Mouse (Mus musculus): Measurements from ENCODE around the gene Pdzd7. TPM values are rescaled to one million over a fixed set of nuclear protein-coding genes. Genes with fewer than 3 reads are reported as not detected.
"Not testable (repeated sequence)": the region's sequence is repeated elsewhere in the genome, so short reads cannot be mapped to it uniquely, and the experiment has no call there.

The Pdzd7 gene
- total RNA-seq, 2 experiments from 2014 or later = 0.13 to 0.48 TPM

DNA sequence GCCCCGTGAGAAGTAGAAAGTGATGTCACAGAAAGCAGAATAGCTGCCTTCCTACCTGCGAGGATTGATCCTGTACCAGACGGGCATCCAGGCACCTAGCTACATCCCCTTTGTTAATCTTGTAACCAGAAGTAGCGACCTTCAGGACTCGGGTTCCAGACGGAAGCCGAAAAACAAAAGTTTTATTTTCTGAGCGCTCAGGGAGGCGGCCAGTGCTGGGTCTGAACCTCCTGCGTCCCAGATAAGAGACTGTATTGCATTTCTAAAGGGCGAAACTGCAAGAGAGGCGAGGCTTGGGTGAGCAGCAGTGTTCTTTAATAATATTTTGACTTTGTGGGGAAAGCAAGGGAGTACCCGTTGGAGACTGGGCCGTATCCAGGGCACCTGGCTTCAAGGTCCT is 13.3 kb upstream of the Pdzd7 start:
- DNase-seq (ENCODE audit: low spot score in 2 of 2) = no peak

DNA sequence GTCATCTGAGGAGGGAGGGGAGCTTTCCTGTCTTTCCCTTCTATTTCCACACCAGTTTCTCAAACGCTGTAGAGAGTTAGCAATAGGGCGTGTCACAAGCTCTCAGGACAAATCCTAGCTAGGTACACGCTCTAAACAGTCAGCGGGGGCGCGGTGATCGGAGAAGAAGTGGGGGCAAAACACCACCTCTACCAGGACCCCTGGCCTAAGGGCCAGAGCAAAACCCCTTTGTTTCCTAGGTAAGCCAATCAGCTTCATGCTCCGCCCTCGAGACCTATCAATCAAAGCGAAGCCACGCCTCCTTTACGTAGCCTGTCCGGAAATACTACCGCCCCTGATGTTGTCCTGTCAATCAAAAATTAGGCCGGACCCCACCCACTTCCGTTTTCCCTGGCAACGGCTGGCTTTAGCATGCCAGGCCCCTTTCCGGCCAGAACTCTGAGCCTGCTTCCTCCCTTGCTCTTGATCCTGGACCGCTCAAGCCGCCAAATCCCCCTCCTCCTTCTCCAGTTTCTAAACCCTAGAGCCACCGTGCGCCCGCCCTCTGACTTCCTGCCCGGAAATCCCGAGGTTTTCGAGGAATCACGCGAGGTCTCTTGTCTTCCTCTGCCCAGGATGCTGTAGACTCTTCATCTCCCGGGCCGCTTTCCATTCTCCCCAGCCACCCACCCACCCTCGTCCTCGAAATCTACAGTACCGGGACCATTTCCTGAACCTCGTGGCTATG is 12.8 kb upstream of the Pdzd7 start:
- peak; percentile 82 to 84 for DNase-seq (ENCODE audit: low spot score in 2 of 2)

DNA sequence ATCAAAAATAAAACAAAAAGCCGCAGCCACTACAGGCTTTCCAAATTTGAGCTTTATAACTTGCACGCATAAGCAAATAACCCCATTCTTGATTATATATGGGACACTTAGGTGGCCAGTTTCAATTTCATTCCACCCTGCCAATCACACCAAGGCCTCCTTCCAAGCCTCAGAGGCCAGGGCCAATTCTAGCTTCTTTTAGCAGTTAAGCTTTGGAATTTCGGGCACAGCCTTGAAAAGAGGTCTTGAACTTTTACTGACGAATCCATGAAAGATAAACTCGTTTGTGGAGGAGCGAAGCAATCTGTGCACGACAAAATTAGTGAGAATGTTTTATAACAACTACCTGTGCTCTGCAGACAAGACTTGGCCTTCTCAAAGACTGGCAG is 12.2 kb upstream of the Pdzd7 start:
- no peak for DNase-seq (ENCODE audit: low spot score in 2 of 2)

DNA sequence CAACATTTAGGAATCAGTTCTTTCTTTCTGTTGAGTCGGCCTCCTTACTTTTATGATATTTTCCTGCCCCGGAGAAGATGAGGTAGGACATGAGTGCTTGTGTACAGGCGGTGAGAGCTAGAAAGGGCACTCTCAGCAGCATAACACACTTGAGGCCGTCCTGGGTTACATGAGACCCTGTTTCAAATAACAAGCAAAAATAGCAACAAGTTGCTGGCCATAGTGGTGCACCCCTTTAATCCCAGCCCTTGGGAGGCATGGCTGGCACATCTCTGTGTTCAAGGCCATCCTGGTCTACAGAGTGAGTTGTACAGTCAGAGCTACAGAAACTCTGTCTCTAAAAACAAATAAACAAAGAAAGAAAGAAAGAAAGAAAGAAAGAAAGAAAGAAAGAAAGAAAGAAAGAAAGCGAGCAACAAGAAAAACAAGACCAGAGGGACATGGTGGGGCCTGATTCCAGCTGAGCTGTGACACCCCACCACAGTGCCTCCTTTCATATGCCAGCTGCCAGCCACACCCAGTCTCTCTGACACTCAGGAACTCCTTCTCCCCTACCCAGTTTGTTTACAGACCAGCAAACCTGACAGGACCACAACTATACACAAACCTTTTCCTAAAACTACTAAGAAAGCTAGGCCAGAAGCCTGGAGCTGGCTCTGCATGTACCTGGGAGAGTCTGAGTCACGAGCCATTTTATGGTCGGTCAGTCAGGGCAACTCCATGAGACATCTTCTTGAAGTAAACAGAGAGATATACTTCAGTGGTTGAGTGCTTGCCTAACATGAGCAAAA is 11.6 kb upstream of the Pdzd7 start:
- no peak for DNase-seq (ENCODE audit: low spot score in 2 of 2)

DNA sequence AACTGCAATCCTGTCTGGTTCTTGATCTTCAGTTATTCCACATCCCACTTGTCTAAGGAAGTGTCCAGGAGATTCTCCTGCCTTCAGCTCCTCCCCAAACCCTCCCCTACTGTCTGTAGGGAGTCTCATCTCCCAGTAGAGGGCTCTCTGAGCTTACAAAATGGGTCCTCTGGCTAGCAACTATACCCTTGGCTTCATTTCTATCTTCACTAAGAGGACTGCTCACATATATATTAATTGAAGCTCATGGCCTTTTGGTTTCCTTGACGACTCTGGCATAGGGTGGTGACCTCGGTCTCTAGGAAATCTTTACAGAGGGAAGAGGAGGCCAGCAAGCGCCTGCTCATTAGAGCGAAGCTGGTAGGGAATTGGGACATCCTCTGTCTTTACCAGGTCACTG is 10.8 kb upstream of the Pdzd7 start:
- no peak for DNase-seq (ENCODE audit: low spot score in 2 of 2)

DNA sequence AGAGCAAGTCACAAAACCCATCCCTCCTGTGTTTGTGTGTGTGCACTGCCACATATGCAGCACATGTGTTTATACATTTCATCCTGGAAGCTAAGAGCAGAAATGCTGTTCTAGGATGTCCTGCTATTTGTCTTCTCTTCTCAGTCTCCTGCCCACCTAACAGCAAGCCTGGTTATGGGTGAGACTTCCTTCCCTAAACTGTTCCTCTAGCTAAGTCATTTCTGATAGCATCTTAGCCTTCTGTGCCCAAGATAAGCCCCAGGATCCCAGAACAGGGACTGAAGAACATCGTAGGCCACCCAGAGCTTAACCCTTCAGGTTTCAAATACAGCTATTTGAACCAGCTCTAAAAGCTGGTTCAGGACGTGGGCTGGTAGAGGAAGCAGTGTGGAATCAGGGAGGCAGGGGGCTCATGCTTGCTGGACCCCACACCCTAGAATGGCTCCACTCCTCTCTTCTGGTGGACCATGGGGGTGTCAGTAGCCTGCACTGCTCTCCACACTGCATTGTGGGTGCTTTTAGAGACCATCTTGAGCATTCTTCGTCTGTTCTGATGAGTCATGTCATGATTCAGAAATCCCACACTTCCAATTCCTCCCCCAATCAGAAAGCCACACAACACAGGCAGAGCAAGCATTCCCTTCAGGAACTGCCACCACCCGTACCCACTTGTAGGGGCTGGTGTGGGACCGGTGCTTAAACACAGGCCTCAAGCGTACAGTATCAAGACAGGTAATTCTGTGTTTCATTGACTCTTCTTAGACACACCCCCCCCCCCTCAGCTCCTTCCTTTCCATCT is 9.6 kb upstream of the Pdzd7 start:
- DNase-seq (ENCODE audit: low spot score in 2 of 2) = no peak

DNA sequence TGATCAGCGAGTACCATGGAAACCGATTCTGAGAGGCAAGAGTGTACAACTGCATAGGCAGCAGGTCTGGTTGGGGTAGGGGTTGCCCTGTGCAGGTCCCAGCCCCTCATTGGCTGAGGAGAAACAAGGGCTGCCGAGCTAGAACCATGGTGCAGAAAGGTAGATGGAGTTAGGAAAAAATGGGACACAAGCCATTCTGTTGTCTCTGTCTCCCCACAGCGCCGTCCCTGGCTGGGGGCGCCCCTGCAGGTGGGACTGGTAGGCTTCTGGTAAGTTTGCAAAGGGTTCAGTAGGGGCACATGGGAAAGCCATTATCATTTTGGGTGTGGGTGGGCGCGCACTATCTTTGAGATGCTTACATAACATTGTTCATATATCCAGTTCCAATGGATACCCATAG is 7.9 kb upstream of the Pdzd7 start:
- no peak for DNase-seq (ENCODE audit: low spot score in 2 of 2)

DNA sequence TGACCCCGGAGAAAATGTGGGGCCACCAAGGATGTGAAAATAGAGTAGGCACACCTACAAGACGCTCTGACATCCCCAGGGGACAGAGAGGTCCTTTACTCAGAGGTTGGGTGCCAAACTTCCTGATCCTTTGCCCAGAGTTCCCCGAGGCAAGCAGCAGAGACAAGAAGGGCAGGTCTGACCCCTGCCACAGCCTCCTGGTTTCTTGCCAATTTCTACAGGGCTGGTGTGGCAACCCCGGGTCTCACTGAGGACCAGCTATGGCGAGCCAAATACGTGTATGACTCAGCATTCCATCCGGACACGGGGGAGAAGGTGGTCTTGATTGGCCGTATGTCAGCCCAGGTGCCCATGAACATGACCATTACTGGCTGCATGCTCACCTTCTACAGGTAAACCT is 4.0 kb upstream of the Pdzd7 start:
- DNase-seq (ENCODE audit: low spot score in 2 of 2) = no peak

DNA sequence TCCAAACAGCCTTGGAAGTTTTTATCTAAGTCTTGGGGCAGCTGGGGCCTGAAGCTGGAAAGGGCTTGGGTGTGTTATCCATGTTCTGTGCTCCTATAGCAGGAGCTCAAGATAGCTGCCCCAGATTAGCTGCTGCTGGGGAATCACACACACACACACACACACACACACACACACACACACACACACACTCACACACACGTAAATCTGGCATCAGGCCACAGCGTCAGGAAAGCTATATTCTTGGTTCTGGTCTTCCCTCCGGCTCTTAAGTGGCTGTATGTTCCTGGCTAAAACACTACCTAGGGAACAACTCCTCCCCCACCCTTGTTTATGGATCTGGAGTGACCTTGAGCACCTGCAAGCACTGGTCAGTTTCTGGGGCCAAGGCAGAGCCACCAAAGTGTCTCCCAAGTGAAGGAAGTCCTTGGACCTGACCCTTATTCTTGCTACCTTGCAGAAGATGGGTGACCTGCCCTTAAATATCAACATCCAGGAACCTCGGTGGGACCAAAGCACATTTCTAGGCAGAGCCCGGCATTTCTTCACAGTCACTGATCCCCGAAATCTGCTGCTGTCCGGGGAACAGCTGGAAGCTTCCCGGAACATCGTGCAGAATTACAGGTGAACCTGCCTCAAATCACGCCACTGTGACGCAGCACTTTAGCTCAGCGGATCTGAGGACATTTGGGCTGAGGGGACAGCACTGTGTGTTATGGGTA is 3.3 kb upstream of the Pdzd7 start:
- DNase-seq (ENCODE audit: low spot score in 2 of 2) = no peak

DNA sequence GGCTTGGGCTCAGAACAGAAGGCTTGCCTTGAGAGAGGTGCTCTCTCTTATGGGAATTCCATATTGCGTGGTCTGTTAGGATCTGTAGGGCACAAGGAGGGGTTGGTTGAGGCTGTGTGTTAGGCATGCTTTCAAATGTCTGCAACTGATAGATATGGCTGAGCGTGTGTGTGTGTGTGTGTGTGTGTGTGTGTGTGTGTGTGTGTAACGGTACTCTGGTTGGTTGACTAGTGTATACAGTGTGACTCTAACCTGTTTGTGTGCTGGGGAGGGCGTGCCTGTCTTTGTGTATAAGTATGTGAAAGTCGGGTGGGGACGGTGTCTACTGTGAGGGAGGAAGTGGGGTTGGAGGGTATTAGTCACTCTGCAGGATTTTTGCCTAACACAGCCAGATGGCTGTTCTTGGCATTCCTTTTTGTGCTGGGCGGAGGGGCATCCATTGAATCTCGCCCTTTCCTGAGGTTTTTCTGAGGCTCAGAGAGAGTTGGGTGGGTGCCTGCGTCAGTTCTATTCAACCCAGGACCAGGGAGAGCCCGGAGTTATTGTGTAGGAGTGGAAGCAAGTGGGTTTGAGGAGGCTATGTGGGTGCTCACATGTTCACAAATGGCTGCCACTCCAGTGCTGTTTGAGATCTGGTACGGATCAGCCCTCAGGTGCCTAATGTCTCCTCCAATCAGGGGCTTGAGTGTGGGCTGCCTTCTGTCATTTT is 2.6 kb upstream of the Pdzd7 start:
- no peak for DNase-seq (ENCODE audit: low spot score in 2 of 2)

DNA sequence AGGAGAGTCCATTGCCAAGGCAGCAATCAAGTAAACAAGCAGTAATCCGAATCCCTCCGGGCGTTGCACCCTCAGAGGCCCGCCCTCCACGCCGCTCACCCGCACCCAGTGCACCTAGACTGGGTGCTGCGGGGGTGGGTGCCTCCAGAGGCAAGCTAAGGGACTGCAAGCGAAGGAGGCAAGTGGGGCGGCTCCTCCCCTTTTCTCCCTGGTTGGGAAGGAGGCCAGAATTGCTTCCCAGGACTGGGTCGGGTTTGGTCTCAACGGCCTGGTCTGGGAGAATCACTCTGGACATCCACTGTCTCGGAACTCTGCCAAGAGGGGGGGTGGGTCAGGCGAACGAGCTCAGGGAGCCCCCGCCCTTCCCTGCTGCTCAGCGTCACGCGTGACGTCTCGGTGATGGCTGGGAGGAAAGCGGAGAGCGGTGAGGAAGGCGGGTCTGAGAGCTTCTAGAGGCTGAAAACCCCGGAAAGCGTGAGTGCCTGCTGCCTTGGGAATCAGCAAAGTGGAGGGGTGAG is 2.0 kb upstream of the Pdzd7 start, which contains the start of gene Sfxn3:
Sfxn3 (plus strand) TSS at position 87 of the 518 bp plus-strand sequence.
- peak; percentile 89 to 92 for DNase-seq (ENCODE audit: low spot score in 2 of 2)

DNA sequence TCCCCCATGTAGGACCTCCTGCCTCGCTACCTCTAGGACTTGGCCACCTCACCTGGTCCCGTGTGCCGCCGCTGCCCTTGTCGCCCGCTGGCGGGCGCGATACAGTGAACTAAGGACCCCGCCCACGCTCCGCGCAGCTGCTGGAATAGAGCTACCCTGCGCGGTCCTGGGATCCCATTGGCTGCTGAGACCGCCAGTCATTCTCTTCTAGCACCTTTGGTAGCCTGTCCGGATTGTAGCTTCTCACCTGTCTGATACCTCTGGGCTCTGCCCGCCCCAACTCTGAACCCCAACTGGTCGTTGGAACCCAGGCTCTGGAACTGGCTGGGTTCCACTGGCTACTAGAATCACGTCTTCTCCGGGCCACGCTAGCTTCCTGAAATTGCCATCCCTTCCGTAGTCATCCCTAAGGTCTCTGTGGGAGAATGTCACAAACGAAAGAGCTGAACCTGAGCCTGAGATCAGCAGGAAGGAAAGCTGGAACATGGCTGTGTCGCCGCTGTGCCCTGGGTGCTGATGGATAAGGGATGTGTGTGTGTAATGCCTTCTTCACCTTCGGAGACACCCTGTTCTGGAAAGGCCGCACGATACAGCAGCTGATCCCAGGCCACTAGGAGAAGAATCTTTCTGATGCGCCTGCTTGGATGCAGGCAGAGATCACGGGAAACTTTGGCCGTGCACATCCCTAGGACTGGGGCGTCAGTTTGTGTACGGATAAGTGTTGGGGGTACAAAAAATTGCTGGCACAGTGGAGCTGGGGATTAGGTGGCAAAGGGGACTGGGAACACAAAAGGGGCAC is 1.2 kb upstream of the Pdzd7 start:
- DNase-seq (ENCODE audit: low spot score in 2 of 2) = peak; percentile 75 to 77

DNA sequence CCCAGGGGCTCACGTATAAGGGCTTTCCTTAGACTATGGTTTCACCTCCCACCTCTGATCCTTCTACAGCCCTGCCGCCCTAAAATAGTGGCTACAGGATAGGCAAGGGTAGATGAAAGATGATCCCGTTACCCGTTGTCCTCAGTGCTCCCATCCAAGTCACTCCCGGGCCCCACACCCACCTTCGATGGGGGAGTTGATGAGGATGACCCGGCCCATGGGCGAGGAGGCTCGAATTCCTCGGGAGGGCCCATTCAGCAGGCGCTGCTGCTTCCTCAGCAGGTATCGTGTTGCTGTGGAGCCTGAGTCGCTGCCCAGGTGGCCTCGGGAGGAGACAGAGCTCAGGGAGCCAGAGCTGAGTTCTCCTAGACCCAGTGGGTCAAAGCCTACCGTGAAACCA is 281 bp downstream of the Pdzd7 start:
- DNase-seq (ENCODE audit: low spot score in 2 of 2) = no peak

DNA sequence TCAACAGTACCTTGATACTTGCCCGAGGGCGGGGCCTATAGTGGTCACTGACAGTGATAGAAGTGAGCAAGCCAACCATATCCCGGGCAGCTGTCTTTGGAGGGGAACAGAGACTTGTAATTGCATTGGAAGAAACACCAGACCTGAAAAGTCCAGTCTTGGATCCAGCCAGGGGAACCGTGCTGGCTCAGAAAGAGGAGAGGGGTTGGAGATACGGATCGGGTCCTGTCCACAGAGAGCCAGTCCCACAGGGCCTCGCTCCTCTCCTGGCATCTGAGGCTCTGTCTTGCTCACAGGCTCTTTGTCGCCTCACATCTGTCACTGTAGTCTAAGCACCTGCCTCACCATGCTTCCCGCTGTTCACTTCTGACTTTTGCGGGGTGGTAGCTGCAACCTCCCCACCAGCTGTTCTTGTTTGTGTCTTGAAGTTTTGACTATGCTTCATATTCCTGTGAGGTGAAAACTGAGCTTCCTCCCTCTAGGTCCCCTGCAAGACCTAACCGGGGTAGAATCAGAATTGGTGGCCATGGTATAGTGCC is 1.1 kb downstream of the Pdzd7 start:
- DNase-seq (ENCODE audit: low spot score in 2 of 2) = no peak

DNA sequence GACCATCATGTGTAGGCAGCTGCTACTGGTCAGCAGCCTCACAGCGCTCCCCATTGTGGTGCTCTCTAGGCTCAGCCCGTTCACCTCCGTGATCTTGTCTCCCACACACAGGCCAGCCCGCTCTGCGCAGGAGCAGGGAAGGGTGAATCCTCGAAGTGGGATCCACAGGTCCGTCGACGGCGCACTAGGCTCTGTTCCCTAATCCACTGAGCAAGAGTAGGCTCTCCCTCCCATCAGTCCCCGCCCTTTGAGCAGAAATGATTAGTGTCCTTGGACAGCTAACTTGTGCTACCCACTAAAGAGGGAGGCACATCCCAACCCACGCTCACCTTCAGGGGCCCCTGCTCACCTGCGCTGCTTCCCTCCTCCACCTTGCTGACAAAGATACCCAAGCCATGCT is 5.3 kb downstream of the Pdzd7 start:
- no peak for DNase-seq (ENCODE audit: low spot score in 2 of 2)

DNA sequence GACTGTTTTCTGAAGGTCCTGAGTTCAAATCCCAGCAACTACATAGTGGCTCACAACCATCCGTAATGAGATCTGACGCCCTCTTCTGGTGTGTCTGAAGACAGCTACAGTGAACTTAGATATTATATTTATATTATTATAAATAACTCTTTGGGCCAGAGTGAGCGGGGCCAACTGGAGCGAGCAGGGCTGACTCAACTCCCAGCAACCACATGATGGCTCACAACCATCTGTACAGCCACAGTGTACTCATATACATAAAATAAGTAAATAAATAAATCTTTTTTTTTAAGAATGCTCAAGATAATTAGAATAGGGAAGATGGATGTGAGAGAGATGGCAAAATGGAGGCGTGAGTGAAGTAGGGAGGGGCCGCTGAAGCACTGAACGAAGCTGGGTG is 7.3 kb downstream of the Pdzd7 start:
- DNase-seq (ENCODE audit: low spot score in 2 of 2) = not testable (repeated sequence)

DNA sequence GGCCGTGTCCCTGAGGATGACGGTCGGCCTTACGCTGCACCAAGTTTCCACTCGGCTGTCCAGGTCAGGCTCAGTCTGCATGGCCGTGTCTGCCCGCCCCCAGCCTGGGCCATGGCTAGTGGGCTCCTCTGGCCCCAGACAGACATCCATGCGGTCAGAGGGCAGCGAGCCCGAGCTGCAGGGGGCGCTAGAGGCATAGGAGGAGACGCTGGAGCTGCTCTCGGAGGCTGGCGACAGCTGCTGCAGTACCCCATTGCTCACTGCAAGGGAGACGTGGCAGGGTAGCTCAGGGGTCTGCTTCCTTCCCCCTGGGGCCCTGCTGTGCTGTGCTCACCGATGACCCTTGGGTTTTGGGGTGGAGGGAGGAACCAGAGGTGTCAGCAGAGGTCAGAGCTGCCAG is 8.7 kb downstream of the Pdzd7 start:
- peak; percentile 68 to 71 for DNase-seq (ENCODE audit: low spot score in 2 of 2)

DNA sequence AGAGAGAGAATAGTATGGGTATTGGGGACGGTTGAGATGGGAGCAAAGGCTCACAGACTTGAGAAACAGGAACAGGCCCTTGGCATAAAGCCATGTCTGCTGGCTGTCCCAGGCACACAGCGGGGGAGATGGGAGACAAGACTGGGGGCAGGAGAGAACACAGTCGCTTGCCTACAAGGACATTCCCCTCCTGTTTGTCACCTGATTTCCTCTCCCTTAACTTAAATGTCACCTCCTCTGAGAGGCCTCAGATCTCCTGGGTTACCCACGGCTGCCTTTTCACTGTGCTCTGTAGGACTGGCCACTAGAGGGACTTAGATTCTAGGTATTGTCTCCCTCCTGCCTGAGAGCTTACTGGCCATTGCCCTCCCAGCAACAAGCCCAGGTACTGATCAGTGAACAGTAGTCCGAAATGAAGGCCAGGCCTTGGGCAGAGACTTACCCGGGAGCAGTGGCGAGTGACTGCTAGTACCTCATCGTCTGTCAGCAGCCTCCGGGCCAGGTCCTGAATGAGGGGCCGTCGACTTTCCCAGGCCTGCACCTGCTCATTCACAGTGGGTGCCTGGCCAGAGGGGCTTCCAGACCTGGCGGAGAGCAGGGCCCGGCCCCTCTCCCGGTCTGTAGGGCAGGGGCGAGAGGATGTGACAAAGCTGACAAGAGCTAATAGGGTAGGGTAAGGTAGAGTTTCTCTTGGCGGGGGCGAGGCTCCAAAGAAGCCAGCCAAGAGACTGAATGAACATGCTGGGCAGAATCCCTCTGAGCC is 12.8 kb downstream of the Pdzd7 start:
- no peak for DNase-seq (ENCODE audit: low spot score in 2 of 2)
